Mouse (Mus musculus): Measurements from ENCODE around the gene Uqcc2. TPM values are rescaled to one million over a fixed set of nuclear protein-coding genes. Genes with fewer than 3 reads are reported as not detected.

Gene Uqcc2
- total and polyA plus RNA-seq, 3 experiments: 176 to 329 TPM; not detected in 1

GRCm38 (mm10) chr17:27160905-27161304 lies 27.2 kb upstream of the Uqcc2 start:
- Histone ChIP-seq H3K27me3 (ENCODE audit: control insufficient read depth in 1 of 2, insufficient read depth in 2 of 2, low read length in 2 of 2) (no peaks in the 10 kb centered on the region), H3K9ac (ENCODE audit: control insufficient read depth, low read depth, low read length, poor library complexity, severe bottlenecking) (no peak overlapping the region), H3K27ac (ENCODE audit: control insufficient read depth, low read depth, low read length) (no peak overlapping the region), H3K4me3 (ENCODE audit: control insufficient read depth in 1 of 2, insufficient read depth in 1 of 2, low read depth in 2 of 2, low read length in 2 of 2) (no peak overlapping the region), H3K36me3 (ENCODE audit: control insufficient read depth in 1 of 2, insufficient read depth in 2 of 2, low read length in 2 of 2) (no peaks in the 10 kb centered on the region), H3K4me1 (ENCODE audit: control insufficient read depth in 1 of 2, insufficient read depth in 2 of 2, low read length in 2 of 2) (no peaks in the 10 kb centered on the region), H3K79me2 (ENCODE audit: control insufficient read depth, insufficient read depth, low read length, poor library complexity) (no peaks in the 10 kb centered on the region), H3K9me3 (replicated peaks; ENCODE audit: insufficient read depth, low read length) (no peaks in the 10 kb centered on the region)
- TF ChIP-seq USF2 (IDR thresholded peaks at IDR 0.05; ENCODE audit: borderline replicate concordance in 1 of 2, insufficient read depth in 1 of 2, low read depth in 1 of 2, low read length in 2 of 2): no peak
- no peak for TF ChIP-seq SIN3A (IDR thresholded peaks at IDR 0.05; ENCODE audit: low read length)
- no peak for TF ChIP-seq NRF1 (IDR thresholded peaks at IDR 0.05; ENCODE audit: insufficient read depth, low read depth, low read length, poor library complexity, severe bottlenecking)
- no peak for TF ChIP-seq GABPA (IDR thresholded peaks at IDR 0.05; ENCODE audit: low read depth, low read length)
- TF ChIP-seq TBP (IDR thresholded peaks at IDR 0.05; ENCODE audit: low read depth, low read length): no peak
- TF ChIP-seq CHD1 (IDR thresholded peaks at IDR 0.05; ENCODE audit: low read depth, low read length): no peak
- no peak for TF ChIP-seq MEF2A (IDR thresholded peaks at IDR 0.05; ENCODE audit: extremely low read depth, insufficient replicate concordance, low read depth, low read length, poor library complexity, severe bottlenecking)
- TF ChIP-seq RAD21 (IDR thresholded peaks at IDR 0.05; ENCODE audit: low read depth, low read length): no peak
- no peak for TF ChIP-seq TAL1 (IDR thresholded peaks at IDR 0.05; ENCODE audit: low read length)
- no peak for TF ChIP-seq KAT2A (conservative IDR thresholded peaks at IDR 0.05; ENCODE audit: low read depth, low read length)
- no peak for TF ChIP-seq MYC (IDR thresholded peaks at IDR 0.05; ENCODE audit: low read depth, low read length)
- TF ChIP-seq POLR2A (IDR thresholded peaks at IDR 0.05; ENCODE audit: control insufficient read depth in 1 of 2, insufficient read depth in 1 of 2, low read depth in 1 of 2, low read length in 2 of 2, poor library complexity in 1 of 2): no peak
- no peak for TF ChIP-seq E2F4 (IDR thresholded peaks at IDR 0.05; ENCODE audit: borderline replicate concordance, low read depth, low read length)
- TF ChIP-seq MXI1 (IDR thresholded peaks at IDR 0.05; ENCODE audit: low read depth, low read length): no peak
- no peak for DNase-seq (ENCODE audit: low read depth, low spot score)

GRCm38 (mm10) chr17:27159169-27159568 lies 25.5 kb upstream of the Uqcc2 start:
- Histone ChIP-seq H3K27me3 (ENCODE audit: control insufficient read depth in 1 of 2, insufficient read depth in 2 of 2, low read length in 2 of 2) (no peaks in the 10 kb centered on the region), H3K9me3 (replicated peaks; ENCODE audit: insufficient read depth, low read length) (no peaks in the 10 kb centered on the region), H3K36me3 (ENCODE audit: control insufficient read depth in 1 of 2, insufficient read depth in 2 of 2, low read length in 2 of 2) (no peaks in the 10 kb centered on the region), H3K4me1 (ENCODE audit: control insufficient read depth in 1 of 2, insufficient read depth in 2 of 2, low read length in 2 of 2) (peaks cover 0 to under 1% of the 10 kb centered on the region in 2 experiments; a peak in 1 of 4 replicates), H3K9ac (ENCODE audit: control insufficient read depth, low read depth, low read length, poor library complexity, severe bottlenecking) (no peak overlapping the region), H3K79me2 (ENCODE audit: control insufficient read depth, insufficient read depth, low read length, poor library complexity) (no peaks in the 10 kb centered on the region), H3K27ac (ENCODE audit: control insufficient read depth, low read depth, low read length) (no peak overlapping the region), H3K4me3 (ENCODE audit: control insufficient read depth in 1 of 2, insufficient read depth in 1 of 2, low read depth in 2 of 2, low read length in 2 of 2) (no peak overlapping the region)
- TF ChIP-seq TCF12 (IDR thresholded peaks at IDR 0.05; ENCODE audit: low read depth, low read length): no peak
- TF ChIP-seq E2F4 (IDR thresholded peaks at IDR 0.05; ENCODE audit: borderline replicate concordance, low read depth, low read length): no peak
- TF ChIP-seq ZC3H11A (IDR thresholded peaks at IDR 0.05; ENCODE audit: low read depth, low read length): no peak
- TF ChIP-seq RAD21 (IDR thresholded peaks at IDR 0.05; ENCODE audit: low read depth, low read length): no peak
- no peak for TF ChIP-seq POLR2AphosphoS2 (IDR thresholded peaks at IDR 0.05; ENCODE audit: low read length)
- no peak for TF ChIP-seq RCOR1 (IDR thresholded peaks at IDR 0.05; ENCODE audit: low read depth, low read length)
- TF ChIP-seq MAX (IDR thresholded peaks at IDR 0.05; ENCODE audit: low read length): no peak
- DNase-seq (ENCODE audit: low read depth, low spot score): no peak

Data from MEL (cell line).